Mouse (Mus musculus) spleen, adult 2 months (tissue): Measurements from ENCODE around the gene Tmem150b. TPM values are rescaled to one million over a fixed set of nuclear protein-coding genes. Genes with fewer than 3 reads are reported as not detected.

Experiments used
- DNase-seq, 2 experiments: peaks; one replicate each; pipeline versions ENCODE4 v3.0.0 to v3.0.0-alpha.2; 2012 to 2021; ENCODE audit warnings: low spot score in 2 of 2, low read depth in 1 of 2
- H3K27ac ChIP-seq: fragments of 200-500 bp; 2 replicates; pipeline ENCODE4 v1.5.1; 2012; ENCODE audit warnings: low read length, inconsistent platforms; ENCODE audit not compliant: insufficient read depth
- H3K27me3 ChIP-seq: fragments of 200-500 bp; 2 replicates; pipeline ENCODE4 v1.6.1; 2012; ENCODE audit warnings: mild to moderate bottlenecking, moderate library complexity, low read length, inconsistent platforms; ENCODE audit not compliant: control insufficient read depth, insufficient read depth
- H3K36me3 ChIP-seq: fragments of 200-500 bp; 2 replicates; pipeline ENCODE4 v1.6.1; 2012; ENCODE audit warnings: mild to moderate bottlenecking, low read length, inconsistent platforms; ENCODE audit not compliant: control insufficient read depth, insufficient read depth
- H3K4me1 ChIP-seq: fragments of 200-500 bp; 2 replicates; pipeline ENCODE4 v1.6.1; 2011; ENCODE audit warnings: inconsistent platforms; ENCODE audit not compliant: control insufficient read depth, insufficient read depth, insufficient read length
- H3K4me3 ChIP-seq: fragments of 200-500 bp; 2 replicates; pipeline ENCODE4 v1.5.1; 2011; ENCODE audit warnings: mild to moderate bottlenecking, inconsistent platforms; ENCODE audit not compliant: insufficient read depth, insufficient read length; ENCODE audit errors: extremely low read depth
- CTCF ChIP-seq: fragments of 200-500 bp; IDR thresholded peaks from 2 replicates; pipeline ENCODE4 v1.5.1; 2011; ENCODE audit warnings: mild to moderate bottlenecking, inconsistent platforms; ENCODE audit not compliant: insufficient read depth, insufficient read length, insufficient replicate concordance; ENCODE audit errors: extremely low read depth
- POLR2A ChIP-seq: fragments of 200-500 bp; IDR thresholded peaks from 2 replicates; pipeline ENCODE4 v1.6.1; 2011; ENCODE audit warnings: low read depth, low read length, inconsistent platforms
- WGBS: fragments of 180-500 bp; shearing (Covaris S2); methylation state at CpG from one replicate; pipeline ENCODE4 v1.1.7; 2018; 5-methylcytosine and 5-hydroxymethylcytosine counted together
- polyA plus RNA-seq: library from polyadenylated mRNA; depleted of rRNA; stranded (reverse); fragments of >200 nt; gene quantifications from 2 replicates; pipeline ENCODE4 v1.2.3, GENCODE M21; 2012

Gene Tmem150b
- polyA plus RNA-seq, 1 experiment, result 3.8 TPM

- Histone ChIP-seq H3K4me3 (no peak overlapping the region), H3K27me3 (no peaks in the 10 kb centered on the region), H3K27ac (no peak overlapping the region), H3K4me1 (no peaks in the 10 kb centered on the region), H3K36me3 (peaks cover 12% of the 10 kb centered on the region)
- WGBS, result 85% methylated on average over 7 of the region's 7 CpGs
- no peak for DNase-seq
- TF ChIP-seq POLR2A (no peak), CTCF (no peak)
Measured at GRCm38 (mm10) chr7:4675200-4675599, 49.8 kb downstream of the Tmem150b start.

GRCm38 (mm10) chr7:4674114-4674731, 50.8 kb downstream of the Tmem150b start:
- 34% methylated on average over 12 of the region's 12 CpGs for WGBS
- TF ChIP-seq POLR2A (no peak), CTCF (no peak)
- DNase-seq, result no peak
- no peaks in the 10 kb centered on the region for H3K27me3 ChIP-seq
- peaks cover 10% of the 10 kb centered on the region for H3K36me3 ChIP-seq
- H3K4me3 ChIP-seq, result no peak overlapping the region
- H3K27ac ChIP-seq, result peak overlapping the region; percentile 60; the same call in 1 of the 2 replicates
- H3K4me1 ChIP-seq, result no peaks in the 10 kb centered on the region

- Histone ChIP-seq H3K4me3 (no peak overlapping the region), H3K27me3 (no peaks in the 10 kb centered on the region), H3K27ac (no peak overlapping the region), H3K4me1 (no peaks in the 10 kb centered on the region), H3K36me3 (peaks cover 9% of the 10 kb centered on the region; the same call in 1 of the 2 replicates)
- WGBS, result 75% methylated on average over 4 of the region's 4 CpGs
- no peak for TF ChIP-seq CTCF
- TF ChIP-seq POLR2A, result no peak
- no peak for DNase-seq
Measured at GRCm38 (mm10) chr7:4671956-4672355, 53.1 kb downstream of the Tmem150b start.

GRCm38 (mm10) chr7:4670655-4671255, 54.3 kb downstream of the Tmem150b start:
- Histone ChIP-seq H3K27ac (no peak overlapping the region), H3K36me3 (peaks cover 9% of the 10 kb centered on the region; the same call in 1 of the 2 replicates), H3K4me3 (no peak overlapping the region), H3K27me3 (no peaks in the 10 kb centered on the region), H3K4me1 (no peaks in the 10 kb centered on the region)
- WGBS, result 89% methylated on average over 8 of the region's 8 CpGs
- DNase-seq, result no peak
- no peak for TF ChIP-seq POLR2A
- no peak for TF ChIP-seq CTCF

GRCm38 (mm10) chr7:4669156-4669555, 55.9 kb downstream of the Tmem150b start:
- WGBS, result 91% methylated on average over 9 of the region's 9 CpGs
- no peak overlapping the region for H3K27ac ChIP-seq

GRCm38 (mm10) chr7:4668506-4668905, 56.5 kb downstream of the Tmem150b start:
- H3K4me3 ChIP-seq, result no peak overlapping the region
- no peak overlapping the region for H3K27ac ChIP-seq
- no peak for DNase-seq
- 92% methylated on average over 8 of the region's 8 CpGs for WGBS
- no peaks in the 10 kb centered on the region for H3K27me3 ChIP-seq
- H3K36me3 ChIP-seq, result peaks cover 9% of the 10 kb centered on the region; the same call in 1 of the 2 replicates
- H3K4me1 ChIP-seq, result peaks cover under 1% of the 10 kb centered on the region; the same call in 1 of the 2 replicates
- TF ChIP-seq CTCF (no peak), POLR2A (no peak)

More at GRCm38 (mm10) chr7:4669156-4669555, 55.9 kb downstream of the Tmem150b start:
- TF ChIP-seq POLR2A, result no peak
- no peak for TF ChIP-seq CTCF
- H3K4me1 ChIP-seq, result no peaks in the 10 kb centered on the region
- no peak overlapping the region for H3K4me3 ChIP-seq
- H3K27me3 ChIP-seq, result no peaks in the 10 kb centered on the region
- peaks cover 9% of the 10 kb centered on the region; the same call in 1 of the 2 replicates for H3K36me3 ChIP-seq
- no peak for DNase-seq

- no peak for DNase-seq
- no peak for TF ChIP-seq POLR2A
- TF ChIP-seq CTCF, result no peak
- Histone ChIP-seq H3K4me1 (peaks cover 4% of the 10 kb centered on the region; the same call in 1 of the 2 replicates), H3K27ac (no peak overlapping the region), H3K36me3 (peaks cover 11% of the 10 kb centered on the region; the same call in 1 of the 2 replicates), H3K27me3 (no peaks in the 10 kb centered on the region), H3K4me3 (no peak overlapping the region)
- 95% methylated on average over 5 of the region's 5 CpGs for WGBS
Measured at GRCm38 (mm10) chr7:4666871-4667270, 58.2 kb downstream of the Tmem150b start.
